Mouse (Mus musculus) forelimb bud, embryonic 11.5 days (tissue): Measurements from ENCODE around the gene Ahnak.
A peak's percentile ranks its signal among the peaks of the same experiment; 100 is the strongest.
"Not testable (repeated sequence)": the region's sequence is repeated elsewhere in the genome, so short reads cannot be mapped to it uniquely, and the experiment has no call there.

ENCODE experiments used
- DNase-seq: peaks from one replicate; pipeline ENCODE4 v3.0.0-alpha.2; 2012; ENCODE audit warnings: low read depth, low spot score

The Ahnak gene

DNA sequence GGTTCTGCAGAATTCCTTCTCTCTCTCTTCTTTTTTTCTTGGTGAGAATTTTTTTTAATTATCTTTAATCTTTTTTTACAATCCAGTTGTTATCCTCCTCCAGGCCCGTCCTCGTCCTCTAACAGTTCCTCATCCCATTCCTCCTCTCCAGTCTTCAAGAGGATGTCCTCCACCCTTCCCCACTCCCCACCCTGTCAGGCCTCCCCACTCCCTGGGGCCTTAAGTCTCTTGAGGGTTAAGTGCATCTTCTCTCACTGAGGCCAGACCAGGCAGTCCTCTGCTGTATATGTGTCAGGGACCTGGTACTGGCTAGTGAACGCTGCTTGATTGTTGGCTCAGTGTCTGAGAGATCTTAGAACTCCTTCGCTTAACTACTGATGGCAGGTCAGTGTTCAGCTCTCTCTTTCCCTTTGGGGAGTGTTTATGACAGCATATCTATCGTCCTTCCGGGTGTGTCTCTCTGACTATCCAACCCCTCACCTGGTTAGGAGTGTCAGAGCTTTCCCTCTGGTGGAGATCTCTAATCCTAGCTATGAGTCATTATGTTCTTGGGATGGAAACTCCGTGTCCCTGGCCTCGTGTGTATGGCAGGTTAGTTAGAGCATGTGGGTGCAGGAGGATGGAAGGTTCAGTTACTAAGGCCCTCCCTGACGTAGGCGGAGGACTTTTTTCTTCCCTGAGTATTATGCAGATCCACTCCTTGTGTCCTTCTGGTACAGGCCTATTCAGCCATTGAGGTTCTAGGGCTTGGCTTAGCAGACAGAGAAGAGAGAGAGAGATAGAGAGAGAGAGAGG is 5.9 kb downstream of the Ahnak start:
- DNase-seq = no peak

DNA sequence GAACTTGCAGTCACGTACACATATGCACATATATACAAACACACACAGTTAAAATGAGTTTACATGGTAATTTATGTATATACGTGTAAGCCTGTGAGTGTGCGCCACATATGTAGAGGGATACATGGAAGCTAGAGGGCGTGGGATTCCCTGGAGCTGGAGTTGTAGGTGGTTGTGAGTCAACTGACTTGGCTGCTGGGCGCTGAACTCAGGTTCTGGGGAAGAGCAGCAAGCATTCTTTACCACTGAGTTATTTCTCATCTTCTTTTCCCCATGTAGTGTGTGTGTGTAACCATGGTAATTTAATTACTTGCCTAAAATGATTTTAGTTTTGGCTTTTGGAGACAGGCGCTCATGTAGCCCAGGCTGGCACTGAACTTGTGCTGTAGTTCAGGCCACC is 7.5 kb downstream of the Ahnak start:
- DNase-seq = no peak

- DNase-seq = no peak
Measured at GRCm38 (mm10) chr19:8997546-8997945, 8.5 kb downstream of the Ahnak start.

GRCm38 (mm10) chr19:8998546-8998945 is 9.5 kb downstream of the Ahnak start:
- DNase-seq = no peak

DNA sequence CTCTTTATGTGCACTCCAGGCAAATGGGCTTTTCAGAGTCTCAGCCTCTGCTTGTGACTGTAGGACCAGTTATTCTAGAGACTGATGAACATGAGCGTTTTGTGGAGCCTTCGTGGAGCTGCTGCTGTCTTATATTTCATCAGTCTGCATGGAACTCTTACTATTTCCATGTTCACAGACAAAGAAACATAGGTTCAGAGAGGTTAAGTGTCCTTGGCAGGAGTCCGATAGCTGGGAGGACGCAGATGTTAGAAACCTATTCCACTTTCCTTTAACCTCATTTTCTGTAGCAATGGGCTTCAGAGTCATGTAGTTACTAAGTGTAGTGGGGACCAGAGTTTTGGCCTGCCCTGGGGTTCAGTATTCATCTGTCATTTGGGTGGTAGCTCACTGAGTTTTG is 10.1 kb downstream of the Ahnak start:
- no peak for DNase-seq

DNA sequence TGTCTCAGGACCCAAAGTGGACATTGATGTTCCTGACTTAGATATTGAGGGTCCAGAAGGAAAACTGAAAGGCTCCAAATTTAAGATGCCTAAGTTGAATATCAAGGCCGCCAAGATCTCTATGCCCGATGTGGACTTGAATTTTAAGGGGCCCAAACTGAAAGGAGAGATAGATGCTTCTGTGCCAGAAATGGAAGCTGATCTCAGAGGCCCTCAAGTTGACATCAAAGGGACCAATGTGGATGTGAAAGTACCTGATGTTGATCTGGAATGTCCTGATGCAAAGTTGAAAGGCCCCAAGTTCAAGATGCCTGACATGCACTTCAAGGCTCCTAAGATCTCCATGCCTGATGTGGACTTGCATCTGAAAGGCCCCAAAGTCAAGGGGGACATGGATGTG is 17.8 kb downstream of the Ahnak start:
- not testable (repeated sequence) for DNase-seq

DNA sequence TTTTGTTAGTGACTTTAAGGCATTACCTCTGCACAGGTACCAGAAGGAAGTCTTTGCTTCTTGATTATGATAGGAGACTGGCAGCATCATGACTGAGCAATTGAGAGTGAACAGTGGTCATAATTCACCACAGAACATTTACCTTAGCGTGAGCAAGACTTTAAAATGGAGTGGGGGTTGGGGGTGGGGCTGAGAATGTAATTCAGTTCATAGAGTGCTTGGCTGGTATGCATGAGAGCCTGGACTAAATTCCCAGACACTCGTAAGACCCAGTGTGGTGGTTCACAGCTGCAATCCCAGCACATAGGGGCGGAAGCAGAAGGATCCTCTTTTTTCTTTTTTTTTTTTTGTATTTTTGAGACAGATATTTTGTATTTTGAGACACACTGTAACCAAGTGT is 30.2 kb downstream of the Ahnak start:
- no peak for DNase-seq

DNA sequence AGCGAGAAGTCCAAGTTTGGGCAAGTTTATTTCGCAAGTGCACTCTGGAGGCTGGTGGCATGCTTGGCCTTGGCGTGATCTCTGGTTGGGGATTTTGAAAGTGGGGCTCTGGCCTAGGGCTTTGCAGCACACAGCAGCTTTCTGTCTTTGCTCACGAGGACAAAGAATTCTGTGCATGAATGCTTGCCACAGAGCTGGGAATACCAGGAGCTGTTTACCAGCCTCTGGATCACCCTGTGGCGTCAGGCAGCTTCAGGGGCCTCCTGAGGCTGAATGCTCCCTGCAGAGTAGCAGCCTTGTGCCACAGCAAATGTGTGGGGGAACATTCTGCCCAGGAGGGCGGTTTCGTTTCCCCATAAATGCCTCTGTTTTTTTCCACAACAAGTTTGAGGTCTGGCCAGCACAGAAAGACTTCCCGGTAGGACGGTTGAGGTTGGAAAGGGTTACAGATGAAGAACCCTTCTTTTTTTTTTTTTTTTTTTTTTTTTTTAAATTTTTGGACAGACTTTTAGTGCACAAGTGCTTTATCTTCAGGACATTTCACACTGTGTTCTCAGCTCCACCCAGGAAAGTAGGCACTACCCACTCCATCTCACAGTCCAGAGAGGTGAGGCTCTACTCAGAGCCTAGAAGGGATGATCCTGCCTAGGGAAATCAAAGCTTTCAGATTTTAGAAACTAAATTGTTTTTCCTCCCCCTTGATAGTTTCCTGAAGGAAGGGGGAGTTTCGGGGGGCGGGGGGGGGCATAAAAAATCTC is 34.1 kb downstream of the Ahnak start:
- no peak for DNase-seq

- DNase-seq = no peak
Measured at GRCm38 (mm10) chr19:9025562-9026257, 36.6 kb downstream of the Ahnak start.

DNA sequence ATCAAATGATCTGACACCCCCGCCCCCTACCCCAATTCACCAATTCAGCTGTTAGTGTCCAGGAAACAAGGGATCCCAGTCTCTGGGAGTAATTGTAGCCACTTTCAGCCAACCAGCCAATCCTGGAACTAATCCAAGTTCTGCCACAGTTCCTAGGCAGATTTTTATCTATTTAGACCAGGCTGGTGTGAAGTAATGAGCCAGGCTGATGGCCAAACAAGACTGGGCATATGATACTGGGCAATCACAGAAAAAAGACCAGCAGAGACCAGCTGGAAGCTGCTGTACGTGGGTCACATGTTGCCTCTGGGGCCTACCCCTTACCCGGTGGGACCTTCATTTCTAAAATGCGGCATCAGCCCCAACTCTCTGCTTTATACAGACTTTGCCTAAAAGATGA is 37.5 kb downstream of the Ahnak start:
- DNase-seq = no peak

GRCm38 (mm10) chr19:9027795-9028194 is 38.7 kb downstream of the Ahnak start:
- DNase-seq = no peak

GRCm38 (mm10) chr19:9028375-9028774 is 39.3 kb downstream of the Ahnak start:
- DNase-seq = no peak

DNA sequence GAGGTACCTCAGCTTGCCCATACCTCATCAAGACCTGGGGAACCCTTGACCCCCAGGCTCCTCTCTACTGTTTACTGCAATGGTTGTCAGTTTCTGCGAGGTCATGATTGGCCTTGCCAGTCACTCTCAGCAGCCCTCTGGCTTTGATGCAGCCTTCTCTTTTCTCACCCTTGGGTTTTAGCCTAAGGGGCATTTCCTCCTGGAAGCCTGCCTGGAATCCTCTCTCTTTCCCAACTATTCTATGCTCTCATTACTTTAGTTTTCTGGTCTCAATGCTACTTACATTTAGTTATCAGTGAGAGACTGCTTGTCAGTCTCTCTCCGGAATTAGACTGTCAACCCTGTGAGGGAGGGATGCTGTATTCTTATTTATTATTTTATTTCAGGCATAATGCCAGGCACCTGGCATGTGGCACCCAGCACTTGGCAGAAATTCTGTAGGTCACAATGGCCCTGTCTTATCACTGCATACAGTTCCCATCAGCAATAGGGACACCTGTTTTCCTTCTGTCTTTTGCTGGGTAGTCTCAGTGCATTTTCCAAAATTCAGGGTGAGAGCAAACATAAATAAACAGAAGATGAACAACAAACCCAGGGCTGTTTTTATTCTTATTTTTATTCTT is 40.7 kb downstream of the Ahnak start:
- DNase-seq = no peak

GRCm38 (mm10) chr19:9032502-9033129 is 43.5 kb downstream of the Ahnak start:
- no peak for DNase-seq

- DNase-seq = peak; percentile 18
Measured at GRCm38 (mm10) chr19:9033412-9034340, 44.6 kb downstream of the Ahnak start.

GRCm38 (mm10) chr19:9034480-9034879 is 45.4 kb downstream of the Ahnak start:
- DNase-seq = no peak

- no peak for DNase-seq
Measured at GRCm38 (mm10) chr19:9035101-9035500, 46.0 kb downstream of the Ahnak start.

GRCm38 (mm10) chr19:9038136-9038535 is 49.1 kb downstream of the Ahnak start:
- no peak for DNase-seq

- no peak for DNase-seq
Measured at GRCm38 (mm10) chr19:9039266-9039665, 50.2 kb downstream of the Ahnak start.

GRCm38 (mm10) chr19:9039928-9040327 is 50.8 kb downstream of the Ahnak start:
- no peak for DNase-seq
